Mouse (Mus musculus) cerebellum, adult 2 months (tissue): ENCODE data around the gene Kmt5b.

ENCODE experiments used
- CTCF ChIP-seq: fragments of 200-500 bp; IDR thresholded peaks from 2 replicates; pipeline ENCODE4 v1.5.1; 2011; ENCODE audit warnings: low read depth, mild to moderate bottlenecking, control low read depth, low read length, moderate library complexity, borderline replicate concordance; ENCODE audit not compliant: insufficient read depth
- POLR2A ChIP-seq: fragments of 200-500 bp; IDR thresholded peaks from 2 replicates; pipeline ENCODE4 v1.6.1; 2011; ENCODE audit warnings: low read length, control low read depth, borderline replicate concordance; ENCODE audit not compliant: insufficient read depth

GRCm38 (mm10) chr19:3723904-3724303 lies 43.3 kb upstream of the Kmt5b start:
- peak; percentile 30; the same call in 1 of the 2 replicates for TF ChIP-seq CTCF
- TF ChIP-seq POLR2A: no peak
